ENCODE assay signal across 21 mouse cellular contexts in genomic region chr8:123353216-123353615, GRCm38 (mm10). TPM values are rescaled to one million over a fixed set of nuclear protein-coding genes. Genes with fewer than 3 reads are reported as not detected.
DNase-seq lines count a peak whose midpoint lies in the region; ATAC-seq and TF ChIP-seq lines count a peak whose summit lies in the region.
"Had no signal": no experiment of that assay in that cellular context is flagged by ENCODE, and none has a peak within 500 bp of the region (broad histone marks: within the 10 kb centered on the region; RNA-seq: fewer than 3 reads in every experiment).

No protein-coding gene starts in this region.

- H3K4me1 ChIP-seq in midbrain, embryonic 10.5 days: peaks cover 25% of the 10 kb centered on the region
- H3K4me1 ChIP-seq in midbrain, embryonic 16.5 days (ENCODE audit: control insufficient read depth, insufficient read depth, low read length): no peaks in the 10 kb centered on the region
- H3K4me1 ChIP-seq in midbrain, embryonic 12.5 days: peaks cover 5% of the 10 kb centered on the region
- no peaks in the 10 kb centered on the region for H3K4me1 ChIP-seq in midbrain, postnatal 0 days (ENCODE audit: insufficient read depth, low read length)
- no peaks in the 10 kb centered on the region for H3K4me1 ChIP-seq in neural tube, embryonic 11.5 days (ENCODE audit: control insufficient read depth, insufficient read depth, low read length)

- no peak overlapping the region for H3K4me3 ChIP-seq in midbrain, embryonic 10.5 days
- H3K4me3 ChIP-seq in midbrain, embryonic 16.5 days (ENCODE audit: low read depth, low read length): no peak overlapping the region
- no peak overlapping the region for H3K4me3 ChIP-seq in midbrain, embryonic 12.5 days
- no peak overlapping the region for H3K4me3 ChIP-seq in midbrain, postnatal 0 days (ENCODE audit: low read depth, low read length)
- no peak overlapping the region for H3K4me3 ChIP-seq in neural tube, embryonic 11.5 days (ENCODE audit: low read depth, low read length)
- H3K4me3 ChIP-seq: embryonic facial prominence, embryonic 13.5 days; embryonic facial prominence, embryonic 15.5 days; erythroblast, embryonic 14.5 days; forebrain, embryonic 10.5 days; forebrain, embryonic 12.5 days had no signal

- H3K9ac ChIP-seq in midbrain, embryonic 16.5 days (ENCODE audit: low read depth, low read length): no peak overlapping the region
- H3K9ac ChIP-seq in midbrain, embryonic 12.5 days (replicated peaks): no peak overlapping the region
- H3K9ac ChIP-seq in midbrain, postnatal 0 days (replicated peaks; ENCODE audit: low read length, poor library complexity, severe bottlenecking): no peak overlapping the region
- peak overlapping the region; percentile 26; the same call in 1 of the 2 replicates for H3K9ac ChIP-seq in neural tube, embryonic 11.5 days (ENCODE audit: low read length)
- H3K9ac ChIP-seq: embryonic facial prominence, embryonic 13.5 days; embryonic facial prominence, embryonic 15.5 days; forebrain, embryonic 12.5 days had no signal

- H3K36me3 ChIP-seq in midbrain, embryonic 10.5 days: peaks cover 19% of the 10 kb centered on the region
- H3K36me3 ChIP-seq in midbrain, embryonic 16.5 days (ENCODE audit: control insufficient read depth, insufficient read depth, low read length): no peaks in the 10 kb centered on the region; the same call in 1 of the 2 replicates
- H3K36me3 ChIP-seq in midbrain, embryonic 12.5 days: peaks cover 28% of the 10 kb centered on the region
- peaks cover 32% of the 10 kb centered on the region for H3K36me3 ChIP-seq in midbrain, postnatal 0 days (ENCODE audit: insufficient read depth, low read length)
- no peaks in the 10 kb centered on the region for H3K36me3 ChIP-seq in neural tube, embryonic 11.5 days (ENCODE audit: control insufficient read depth, insufficient read depth, low read length)
- H3K36me3 ChIP-seq: embryonic facial prominence, embryonic 13.5 days; embryonic facial prominence, embryonic 15.5 days had no signal

- 54% methylated on average over 11 of the region's 11 CpGs for WGBS in midbrain, embryonic 10.5 days
- 46% methylated on average over 11 of the region's 11 CpGs for WGBS in midbrain, embryonic 16.5 days
- WGBS in midbrain, embryonic 12.5 days: 41% methylated on average over 11 of the region's 11 CpGs
- WGBS in midbrain, postnatal 0 days: 34% methylated on average over 11 of the region's 11 CpGs
- WGBS in neural tube, embryonic 11.5 days: 48% methylated on average over 11 of the region's 11 CpGs

- H3K9me3 ChIP-seq in midbrain, embryonic 10.5 days (replicated peaks): no peaks in the 10 kb centered on the region
- no peaks in the 10 kb centered on the region for H3K9me3 ChIP-seq in midbrain, embryonic 16.5 days (replicated peaks; ENCODE audit: control insufficient read depth, low read length, poor library complexity, severe bottlenecking)
- no peaks in the 10 kb centered on the region for H3K9me3 ChIP-seq in midbrain, embryonic 12.5 days
- no peaks in the 10 kb centered on the region for H3K9me3 ChIP-seq in midbrain, postnatal 0 days (ENCODE audit: low read length)
- no peaks in the 10 kb centered on the region for H3K9me3 ChIP-seq in neural tube, embryonic 11.5 days (ENCODE audit: control insufficient read depth, low read length)
- H3K9me3 ChIP-seq: embryonic facial prominence, embryonic 13.5 days; embryonic facial prominence, embryonic 15.5 days; forebrain, embryonic 10.5 days; forebrain, embryonic 12.5 days had no signal

- peaks cover 6% of the 10 kb centered on the region for H3K27me3 ChIP-seq in midbrain, embryonic 10.5 days (ENCODE audit: low read depth, poor library complexity, severe bottlenecking)
- H3K27me3 ChIP-seq in midbrain, embryonic 16.5 days (ENCODE audit: control insufficient read depth, insufficient read depth, low read depth, low read length): no peaks in the 10 kb centered on the region
- no peaks in the 10 kb centered on the region for H3K27me3 ChIP-seq in midbrain, embryonic 12.5 days
- no peaks in the 10 kb centered on the region for H3K27me3 ChIP-seq in midbrain, postnatal 0 days (ENCODE audit: insufficient read depth, low read length)
- no peaks in the 10 kb centered on the region for H3K27me3 ChIP-seq in neural tube, embryonic 11.5 days (ENCODE audit: control insufficient read depth, insufficient read depth, low read length)
- H3K27me3 ChIP-seq: embryonic facial prominence, embryonic 13.5 days; embryonic facial prominence, embryonic 15.5 days; forebrain, embryonic 12.5 days had no signal

- no peak for TF ChIP-seq CTCF in midbrain, postnatal 0 days (IDR thresholded peaks at IDR 0.05)

- ATAC-seq in midbrain, embryonic 16.5 days: no peak
- ATAC-seq in midbrain, embryonic 12.5 days (ENCODE audit: low FRiP score, low read depth): peak; percentile 41; the same call in 1 of the 2 replicates
- ATAC-seq in midbrain, postnatal 0 days (ENCODE audit: low FRiP score): no peak
- no peak for ATAC-seq in neural tube, embryonic 11.5 days (ENCODE audit: insufficient read depth, low FRiP score, low TSS enrichment)
- ATAC-seq: forebrain, embryonic 14.5 days had no signal

- DNase-seq in midbrain, embryonic 10.5 days (ENCODE audit: low spot score): no peak
- no peak for DNase-seq in midbrain, postnatal 0 days (ENCODE audit: low spot score)
- no peak for DNase-seq in neural tube, embryonic 11.5 days (ENCODE audit: low spot score)
- no peak for DNase-seq in neural tube, embryonic 10.5 days (ENCODE audit: extremely low spot score, low spot score)
- DNase-seq in left cerebral cortex, adult 8-10 months (ENCODE audit: low spot score in 2 of 2): no peak
- DNase-seq: cerebellum, adult 11 months; cerebellum, adult 8-10 months; cerebellum, adult 9-11 months had no signal

- H3K4me2 ChIP-seq in midbrain, embryonic 16.5 days (ENCODE audit: low read length): no peak overlapping the region
- H3K4me2 ChIP-seq in midbrain, embryonic 12.5 days (replicated peaks): no peak overlapping the region; the same call in 1 of the 2 replicates
- H3K4me2 ChIP-seq in midbrain, postnatal 0 days (ENCODE audit: low read depth, low read length, poor library complexity, severe bottlenecking): no peak overlapping the region
- no peak overlapping the region for H3K4me2 ChIP-seq in neural tube, embryonic 11.5 days (ENCODE audit: low read depth)
- H3K4me2 ChIP-seq: embryonic facial prominence, embryonic 13.5 days; embryonic facial prominence, embryonic 15.5 days; forebrain, embryonic 12.5 days had no signal

- peak overlapping the region; percentile 2; the same call in 1 of the 2 replicates for H3K27ac ChIP-seq in midbrain, embryonic 10.5 days (replicated peaks)
- H3K27ac ChIP-seq in midbrain, embryonic 16.5 days (ENCODE audit: low read length): no peak overlapping the region
- H3K27ac ChIP-seq in midbrain, embryonic 12.5 days (replicated peaks): no peak overlapping the region
- H3K27ac ChIP-seq in midbrain, postnatal 0 days (ENCODE audit: low read depth, low read length): no peak overlapping the region
- H3K27ac ChIP-seq in neural tube, embryonic 11.5 days (ENCODE audit: low read depth, low read length): no peak overlapping the region
- H3K27ac ChIP-seq: embryonic facial prominence, embryonic 13.5 days; embryonic facial prominence, embryonic 15.5 days; forebrain, embryonic 10.5 days; forebrain, embryonic 12.5 days had no signal

RNA-seq across cellular contexts. Expression of gene Tcf25, which starts 20.3 kb away (rescaled TPM):
- 150 and 167 TPM in 2 replicates for polyA plus RNA-seq in midbrain, embryonic 10.5 days (2016; fragmentation: Nextera tagmentation; extraction: Ambion mirVana)
- 338 and 394 TPM in 2 replicates for polyA plus RNA-seq in midbrain, embryonic 16.5 days (2015; fragmentation: Nextera tagmentation; extraction: Ambion mirVana)
- 202 and 232 TPM in 2 replicates for polyA plus RNA-seq in midbrain, embryonic 12.5 days (2016; fragmentation: Nextera tagmentation; extraction: Ambion mirVana)
- 538 and 541 TPM in 2 replicates for total RNA-seq in midbrain, postnatal 0 days (2014; rRNA removed)
- 413 and 416 TPM in 2 replicates for polyA plus RNA-seq in midbrain, postnatal 0 days (2015; fragmentation: Nextera tagmentation; extraction: Ambion mirVana)
- 211 and 217 TPM in 2 replicates for polyA plus RNA-seq in neural tube, embryonic 11.5 days (2014; fragmentation: Nextera tagmentation; extraction: Ambion mirVana)
- total RNA-seq in left cerebral cortex, adult 8-10 months (2022): 100 to 1,000 TPM; 555 to 559 (median 558) TPM

RNA-seq across cellular contexts. Expression of gene Spire2, which starts 20.7 kb away (rescaled TPM):
- 9.7 and 12.3 TPM in 2 replicates for polyA plus RNA-seq in midbrain, embryonic 10.5 days (2016; fragmentation: Nextera tagmentation; extraction: Ambion mirVana)
- 39.1 and 42.3 TPM in 2 replicates for polyA plus RNA-seq in midbrain, embryonic 16.5 days (2015; fragmentation: Nextera tagmentation; extraction: Ambion mirVana)
- 27.7 and 28.6 TPM in 2 replicates for polyA plus RNA-seq in midbrain, embryonic 12.5 days (2016; fragmentation: Nextera tagmentation; extraction: Ambion mirVana)
- total RNA-seq in midbrain, postnatal 0 days (2014; rRNA removed): 35.7 and 44.1 TPM in 2 replicates
- 28.0 and 28.2 TPM in 2 replicates for polyA plus RNA-seq in midbrain, postnatal 0 days (2015; fragmentation: Nextera tagmentation; extraction: Ambion mirVana)
- 16.9 and 17.3 TPM in 2 replicates for polyA plus RNA-seq in neural tube, embryonic 11.5 days (2014; fragmentation: Nextera tagmentation; extraction: Ambion mirVana)
- 10 to 100 TPM; 17.3 to 19.0 (median 18.1) TPM for total RNA-seq in left cerebral cortex, adult 8-10 months (2022)

RNA-seq across cellular contexts. Expression of gene Fanca, which starts 34.8 kb away (rescaled TPM):
- polyA plus RNA-seq in midbrain, embryonic 10.5 days (2016; fragmentation: Nextera tagmentation; extraction: Ambion mirVana): 40.4 and 45.3 TPM in 2 replicates
- polyA plus RNA-seq in midbrain, embryonic 16.5 days (2015; fragmentation: Nextera tagmentation; extraction: Ambion mirVana): 5.0 and 5.4 TPM in 2 replicates
- polyA plus RNA-seq in midbrain, embryonic 12.5 days (2016; fragmentation: Nextera tagmentation; extraction: Ambion mirVana): 29.6 and 31.6 TPM in 2 replicates
- 4.2 and 17.6 TPM in 2 replicates for total RNA-seq in midbrain, postnatal 0 days (2014; rRNA removed)
- polyA plus RNA-seq in midbrain, postnatal 0 days (2015; fragmentation: Nextera tagmentation; extraction: Ambion mirVana): 3.0 and 3.3 TPM in 2 replicates
- 31.3 and 36.7 TPM in 2 replicates for polyA plus RNA-seq in neural tube, embryonic 11.5 days (2014; fragmentation: Nextera tagmentation; extraction: Ambion mirVana)
- total RNA-seq in left cerebral cortex, adult 8-10 months (2022): 1 to 10 TPM; 1.3 to 2.8 (median 2.2) TPM

RNA-seq across cellular contexts. Expression of gene Mc1r, which starts 53.7 kb away (rescaled TPM):
- 0.06 and 0.10 TPM in 2 replicates for polyA plus RNA-seq in midbrain, embryonic 10.5 days (2016; fragmentation: Nextera tagmentation; extraction: Ambion mirVana)
- 0.08 and 0.11 TPM in 2 replicates for polyA plus RNA-seq in midbrain, embryonic 16.5 days (2015; fragmentation: Nextera tagmentation; extraction: Ambion mirVana)
- polyA plus RNA-seq in midbrain, embryonic 12.5 days (2016; fragmentation: Nextera tagmentation; extraction: Ambion mirVana): 0.09 and 0.24 TPM in 2 replicates
- 0.22 TPM in 1 of 2 replicates, not detected in the other for total RNA-seq in midbrain, postnatal 0 days (2014; rRNA removed)
- polyA plus RNA-seq in midbrain, postnatal 0 days (2015; fragmentation: Nextera tagmentation; extraction: Ambion mirVana): 0.09 TPM in 1 of 2 replicates, not detected in the other
- 0.20 TPM in 1 of 2 replicates, not detected in the other for polyA plus RNA-seq in neural tube, embryonic 11.5 days (2014; fragmentation: Nextera tagmentation; extraction: Ambion mirVana)
- total RNA-seq in left cerebral cortex, adult 8-10 months (2022): not detected
- total RNA-seq: adrenal gland, adult 2 months; adrenal gland, postnatal 10 days; adrenal gland, postnatal 25 days; common myeloid progenitor, adult 5-6 weeks had no signal
- polyA plus RNA-seq: adrenal gland, adult 2 months; embryonic facial prominence, embryonic 11.5 days had no signal

RNA-seq across cellular contexts. Expression of gene Tubb3, which starts 58.0 kb away (rescaled TPM):
- polyA plus RNA-seq in midbrain, embryonic 10.5 days (2016; fragmentation: Nextera tagmentation; extraction: Ambion mirVana): 428 and 665 TPM in 2 replicates
- polyA plus RNA-seq in midbrain, embryonic 16.5 days (2015; fragmentation: Nextera tagmentation; extraction: Ambion mirVana): 2,090 and 2,148 TPM in 2 replicates
- 1,098 and 1,155 TPM in 2 replicates for polyA plus RNA-seq in midbrain, embryonic 12.5 days (2016; fragmentation: Nextera tagmentation; extraction: Ambion mirVana)
- total RNA-seq in midbrain, postnatal 0 days (2014; rRNA removed): 3,827 and 3,963 TPM in 2 replicates
- 1,921 and 2,058 TPM in 2 replicates for polyA plus RNA-seq in midbrain, postnatal 0 days (2015; fragmentation: Nextera tagmentation; extraction: Ambion mirVana)
- polyA plus RNA-seq in neural tube, embryonic 11.5 days (2014; fragmentation: Nextera tagmentation; extraction: Ambion mirVana): 872 and 1,012 TPM in 2 replicates
- total RNA-seq in left cerebral cortex, adult 8-10 months (2022): 100 to 1,000 TPM; 381 to 406 (median 387) TPM
